Mouse (Mus musculus) lung, postnatal 10 days (tissue): Measurements from ENCODE around the gene Nr1h3.

Source experiments
- DNase-seq: peaks from one replicate; pipeline ENCODE4 v3.0.0; 2021

The Nr1h3 gene

GRCm38 (mm10) chr2:91137481-91137880, 65.2 kb downstream of the Nr1h3 start:
- DNase-seq = no peak

- no peak for DNase-seq
These were observed 65.9 kb downstream of the Nr1h3 start for GRCm38 (mm10) chr2:91136513-91137412.
